Mouse (Mus musculus): ENCODE measurements around the gene Arrb1.

- TF ChIP-seq GATA1 (IDR thresholded peaks at IDR 0.05; ENCODE audit: borderline replicate concordance, low read length) (no peak), FLI1 (IDR thresholded peaks at IDR 0.05; ENCODE audit: low read length) (no peak)
These were observed 106.8 kb downstream of the Arrb1 start for GRCm38 (mm10) chr7:99642078-99642477.
